8 mouse cellular contexts compared by ENCODE assay signal in the genomic region with DNA sequence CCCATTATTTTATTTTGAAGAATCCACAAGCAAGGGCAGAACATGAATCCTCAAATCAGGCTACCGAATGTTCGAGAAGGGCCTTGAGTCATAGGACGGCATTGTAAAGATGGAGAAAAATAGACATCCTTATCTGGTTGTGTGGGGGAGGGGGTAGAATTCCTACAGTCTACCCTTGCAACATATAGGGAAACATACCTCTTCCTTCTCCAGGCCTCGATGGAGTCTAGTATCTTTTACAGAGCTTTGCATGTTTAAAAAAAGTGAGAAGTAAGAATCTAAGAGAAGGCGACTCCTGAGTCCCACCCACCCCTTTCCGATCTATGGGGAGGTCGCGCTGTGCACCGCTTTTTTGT. TPM values are rescaled to one million over a fixed set of nuclear protein-coding genes. Genes with fewer than 3 reads are reported as not detected.
A peak's percentile ranks its signal among the peaks of the same experiment; 100 is the strongest.
DNase-seq lines count a peak whose midpoint lies in the region; ATAC-seq lines count a peak whose summit lies in the region.

No protein-coding gene starts in this region.

- peak overlapping the region; percentile 90 for H3K4me3 ChIP-seq in heart, embryonic 10.5 days
- peak overlapping the region; percentile 80 for H3K4me3 ChIP-seq in limb, embryonic 15.5 days

- DNase-seq in heart, embryonic 10.5 days (ENCODE audit: low spot score), result no peak
- DNase-seq in heart, postnatal 10 days, result no peak
- DNase-seq in right cerebral cortex, adult 2 months (ENCODE audit: low spot score in 2 of 2), result peak; percentile 23 to 32
- DNase-seq in right cerebral cortex, postnatal 14 days, result no peak
- DNase-seq in telencephalon, adult 2 months (ENCODE audit: low read depth, low spot score), result peak; percentile 31
- no peak for DNase-seq in adrenal gland, adult 8-10 months

- H3K9me3 ChIP-seq in heart, embryonic 10.5 days, result no peaks in the 10 kb centered on the region
- H3K9me3 ChIP-seq in limb, embryonic 15.5 days, result no peaks in the 10 kb centered on the region

- H3K36me3 ChIP-seq in heart, embryonic 10.5 days, result no peaks in the 10 kb centered on the region
- no peaks in the 10 kb centered on the region for H3K36me3 ChIP-seq in limb, embryonic 15.5 days

- no peak for ATAC-seq in limb, embryonic 15.5 days (ENCODE audit: insufficient number of reproducible peaks, low FRiP score, low TSS enrichment, low read depth)
- ATAC-seq in cerebellum, adult (ENCODE audit: insufficient number of reproducible peaks, low FRiP score, low TSS enrichment), result no peak; the same call in 1 of the 2 replicates

- H3K4me2 ChIP-seq in limb, embryonic 15.5 days, result peak overlapping the region; percentile 89

- intact Hi-C loops in heart, postnatal 10 days (cut with DNase I), result loop anchor here (5.0 kb wide), 2 partner anchors 65 to 325 kb away; a partner anchor contains a TSS

- H3K27ac ChIP-seq in heart, embryonic 10.5 days, result peak overlapping the region; percentile 98
- H3K27ac ChIP-seq in limb, embryonic 15.5 days, result peak overlapping the region; percentile 91

- peak overlapping the region; percentile 73 for H3K9ac ChIP-seq in limb, embryonic 15.5 days

- 4% methylated on average over 9 of the region's 9 CpGs for WGBS in heart, embryonic 10.5 days
- 6% methylated on average over 9 of the region's 9 CpGs for WGBS in limb, embryonic 15.5 days

- peaks cover 22% of the 10 kb centered on the region for H3K4me1 ChIP-seq in heart, embryonic 10.5 days
- H3K4me1 ChIP-seq in limb, embryonic 15.5 days, result peaks cover 5% of the 10 kb centered on the region

- H3K27me3 ChIP-seq in heart, embryonic 10.5 days (ENCODE audit: insufficient read depth, poor library complexity, severe bottlenecking), result no peaks in the 10 kb centered on the region
- no peaks in the 10 kb centered on the region for H3K27me3 ChIP-seq in limb, embryonic 15.5 days

RNA-seq across cellular contexts. Expression of a gene that starts 0.4 kb away (rescaled TPM):
- polyA plus RNA-seq in heart, embryonic 10.5 days (2016; fragmentation: Nextera tagmentation; extraction: Ambion mirVana), result 34.8 and 54.1 TPM in 2 replicates
- 100 to 1,000 TPM; 153 to 156 TPM for total RNA-seq in heart, postnatal 10 days (2021)
- 4.7 and 9.0 TPM in 2 replicates for polyA plus RNA-seq in limb, embryonic 15.5 days (2015; fragmentation: Nextera tagmentation; extraction: Ambion mirVana)
- 1 to 10 TPM; 1.8 to 6.1 (median 5.3) TPM for total RNA-seq in adrenal gland, adult 8-10 months (2022)

Comparison
In these comparisons a context has a peak if more than half of its experiments do, and no peak if none do; other contexts are left out.
1. DNase-seq: peak in right cerebral cortex, adult 2 months (2 of 2) and telencephalon, adult 2 months (single experiment); none in heart, embryonic 10.5 days (single experiment), heart, postnatal 10 days (0 of 2), right cerebral cortex, postnatal 14 days (single experiment) and adrenal gland, adult 8-10 months (single experiment).
2. RNA of a gene that starts 0.4 kb away (total RNA-seq): 153 to 156 TPM in heart, postnatal 10 days; 1.8 to 6.1 TPM in adrenal gland, adult 8-10 months; every median in the first group is over 10 times any median in the second.